Mouse (Mus musculus) spleen, adult 2 months (tissue): ENCODE data around the gene Adh4.

ENCODE experiments used
- CTCF ChIP-seq: fragments of 200-500 bp; IDR thresholded peaks from 2 replicates; pipeline ENCODE4 v1.5.1; 2011; ENCODE audit warnings: mild to moderate bottlenecking, inconsistent platforms; ENCODE audit not compliant: insufficient read depth, insufficient read length, insufficient replicate concordance; ENCODE audit errors: extremely low read depth
- POLR2A ChIP-seq: fragments of 200-500 bp; IDR thresholded peaks from 2 replicates; pipeline ENCODE4 v1.6.1; 2011; ENCODE audit warnings: low read depth, low read length, inconsistent platforms

- TF ChIP-seq CTCF (no peak), POLR2A (no peak)
These were observed 49.4 kb downstream of the Adh4 start for GRCm38 (mm10) chr3:138464573-138465147.
